Mouse (Mus musculus) lung, adult 18-20 months (tissue): ENCODE measurements around the gene Fhod1.

ENCODE experiments used
- DNase-seq, 2 experiments: peaks; one replicate each; pipeline ENCODE4 v3.0.0; 2022; ENCODE audit warnings: mixed read lengths in 2 of 2

The Fhod1 gene

GRCm38 (mm10) chr8:105315073-105315769, 32.5 kb downstream of the Fhod1 start:
- DNase-seq: peak in 1 of 2 experiments; percentile 44

- no peak for DNase-seq
These were observed 33.9 kb downstream of the Fhod1 start for GRCm38 (mm10) chr8:105313622-105314402.

GRCm38 (mm10) chr8:105312891-105313481, 34.8 kb downstream of the Fhod1 start:
- DNase-seq: no peak

- DNase-seq: no peak
These were observed 36.0 kb downstream of the Fhod1 start for GRCm38 (mm10) chr8:105311718-105312117.

- DNase-seq: no peak
These were observed 37.6 kb downstream of the Fhod1 start for GRCm38 (mm10) chr8:105310118-105310517.

DNA sequence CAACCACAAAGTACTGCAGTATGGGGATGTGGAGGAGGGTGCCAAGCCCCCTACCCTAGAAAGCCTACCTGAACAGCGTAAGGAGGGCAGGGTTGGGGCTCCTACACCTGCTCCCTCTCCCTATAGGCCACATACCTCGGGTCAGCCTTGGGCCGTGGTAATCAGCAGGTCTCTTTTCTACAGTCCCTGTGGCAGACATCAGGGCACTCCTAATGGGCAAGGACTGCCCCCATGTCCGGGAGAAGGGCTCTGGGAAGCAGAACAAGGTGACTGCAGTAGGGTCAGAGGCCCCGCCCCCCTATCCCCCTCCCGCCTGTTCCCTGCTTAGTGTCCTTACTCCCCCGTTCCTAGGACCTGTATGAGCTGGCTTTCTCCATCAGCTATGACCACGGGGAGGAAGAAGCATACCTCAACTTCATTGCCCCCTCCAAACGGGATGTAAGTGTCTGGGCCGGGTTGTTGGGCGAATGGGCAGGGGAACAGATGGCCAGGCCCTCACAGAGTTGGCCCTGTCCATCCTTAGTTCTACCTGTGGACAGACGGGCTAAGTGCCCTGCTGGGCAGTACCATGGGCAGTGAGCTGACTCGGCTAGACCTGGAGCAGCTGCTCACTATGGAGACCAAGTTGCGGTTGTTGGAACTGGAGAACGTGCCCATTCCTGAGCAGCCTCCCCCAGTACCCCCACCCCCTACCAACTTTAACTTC, 38.5 kb downstream of the Fhod1 start:
- no peak for DNase-seq

DNA sequence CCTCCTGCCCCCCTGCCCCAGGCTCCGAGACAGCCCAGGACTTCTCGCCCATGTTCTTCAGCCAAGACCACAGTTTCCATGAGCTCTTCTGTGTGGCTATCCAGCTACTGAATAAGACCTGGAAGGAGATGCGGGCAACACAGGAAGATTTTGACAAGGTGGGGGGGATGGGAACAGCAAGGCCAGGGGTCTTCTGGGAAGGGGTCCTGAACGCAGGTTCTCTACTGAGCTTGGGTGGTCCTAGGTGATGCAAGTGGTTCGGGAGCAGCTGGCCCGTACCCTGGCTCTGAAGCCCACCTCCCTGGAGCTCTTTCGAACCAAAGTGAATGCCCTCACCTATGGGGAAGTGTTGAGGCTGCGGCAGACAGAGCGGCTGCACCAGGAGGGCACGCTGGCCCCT, 39.3 kb downstream of the Fhod1 start:
- no peak for DNase-seq

- DNase-seq: no peak
These were observed 40.1 kb downstream of the Fhod1 start for GRCm38 (mm10) chr8:105307670-105308069.

DNA sequence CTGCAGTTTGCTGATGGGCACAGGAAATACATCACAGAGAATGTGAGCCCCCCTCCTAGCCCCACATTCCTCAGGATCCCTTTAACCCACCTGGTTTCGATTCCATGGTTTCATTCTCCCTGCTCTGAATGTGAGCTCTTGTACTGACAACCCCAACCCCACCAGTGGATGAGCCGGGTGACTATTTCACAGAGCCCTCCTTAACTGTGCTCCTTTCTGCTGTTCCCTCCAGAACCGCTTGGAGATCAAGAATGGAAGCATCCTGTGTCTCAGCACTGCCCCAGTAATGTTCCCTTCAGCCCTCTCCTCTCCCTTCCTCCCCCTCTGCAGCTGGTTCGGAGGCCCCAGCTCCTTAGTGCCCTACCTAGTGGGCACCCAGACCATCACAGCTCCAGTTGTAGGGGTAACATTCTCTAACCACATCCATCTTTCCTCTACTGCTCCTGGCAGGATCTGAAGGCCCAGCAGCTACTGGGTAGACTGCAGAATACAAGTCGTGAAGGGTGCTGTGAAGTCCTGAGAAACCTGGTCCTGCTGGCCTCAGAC, 41.5 kb downstream of the Fhod1 start:
- DNase-seq: no peak

DNA sequence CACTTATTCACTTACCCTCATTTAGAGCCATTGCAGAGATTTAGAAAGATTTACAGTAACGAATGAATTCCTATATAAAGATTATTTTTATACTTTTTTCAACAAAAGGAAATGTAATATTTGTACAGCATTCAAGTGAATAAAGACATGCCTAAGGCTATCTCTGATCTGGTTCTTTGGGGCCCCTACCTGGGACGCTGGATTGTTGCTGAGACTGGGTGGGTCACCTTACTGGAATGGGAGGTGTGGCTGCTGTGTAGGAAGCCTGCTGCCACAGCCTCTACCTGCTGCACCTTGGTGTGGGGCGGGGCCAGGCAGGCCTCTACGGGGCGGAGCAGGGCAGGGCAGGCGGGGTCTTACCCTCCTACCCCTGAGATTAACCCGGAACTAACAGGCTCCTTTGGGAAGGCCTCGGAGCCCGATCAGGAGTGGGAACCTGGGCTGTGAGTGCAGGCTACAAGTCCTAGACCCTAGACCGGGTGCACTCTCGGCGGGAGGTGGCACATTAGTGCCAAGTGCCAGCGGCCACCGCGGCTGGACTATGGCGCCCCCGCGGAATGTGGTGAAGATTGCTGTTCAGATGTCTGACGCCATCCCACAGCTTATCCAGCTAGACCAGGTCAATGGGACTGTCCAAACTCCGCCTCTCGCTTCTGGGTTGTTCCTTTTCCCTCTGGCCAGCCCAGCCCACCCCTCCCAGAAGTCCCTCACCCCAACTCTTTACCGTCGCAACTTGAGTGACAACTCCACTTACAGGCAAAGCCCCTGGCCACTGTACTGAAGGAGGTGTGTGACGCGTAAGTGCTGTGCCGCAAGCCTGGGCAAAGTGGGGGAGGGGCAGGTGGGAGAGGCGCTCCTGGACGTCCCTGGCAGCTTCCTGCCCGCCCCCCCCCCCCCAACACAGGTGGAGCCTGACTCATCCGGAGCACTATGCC, 42.3 kb downstream of the Fhod1 start, which contains the start of gene Elmo3:
Gene Elmo3 (plus strand): TSS at position 391 of the 935 bp plus-strand sequence.
- DNase-seq: peak; percentile 90 to 93

DNA sequence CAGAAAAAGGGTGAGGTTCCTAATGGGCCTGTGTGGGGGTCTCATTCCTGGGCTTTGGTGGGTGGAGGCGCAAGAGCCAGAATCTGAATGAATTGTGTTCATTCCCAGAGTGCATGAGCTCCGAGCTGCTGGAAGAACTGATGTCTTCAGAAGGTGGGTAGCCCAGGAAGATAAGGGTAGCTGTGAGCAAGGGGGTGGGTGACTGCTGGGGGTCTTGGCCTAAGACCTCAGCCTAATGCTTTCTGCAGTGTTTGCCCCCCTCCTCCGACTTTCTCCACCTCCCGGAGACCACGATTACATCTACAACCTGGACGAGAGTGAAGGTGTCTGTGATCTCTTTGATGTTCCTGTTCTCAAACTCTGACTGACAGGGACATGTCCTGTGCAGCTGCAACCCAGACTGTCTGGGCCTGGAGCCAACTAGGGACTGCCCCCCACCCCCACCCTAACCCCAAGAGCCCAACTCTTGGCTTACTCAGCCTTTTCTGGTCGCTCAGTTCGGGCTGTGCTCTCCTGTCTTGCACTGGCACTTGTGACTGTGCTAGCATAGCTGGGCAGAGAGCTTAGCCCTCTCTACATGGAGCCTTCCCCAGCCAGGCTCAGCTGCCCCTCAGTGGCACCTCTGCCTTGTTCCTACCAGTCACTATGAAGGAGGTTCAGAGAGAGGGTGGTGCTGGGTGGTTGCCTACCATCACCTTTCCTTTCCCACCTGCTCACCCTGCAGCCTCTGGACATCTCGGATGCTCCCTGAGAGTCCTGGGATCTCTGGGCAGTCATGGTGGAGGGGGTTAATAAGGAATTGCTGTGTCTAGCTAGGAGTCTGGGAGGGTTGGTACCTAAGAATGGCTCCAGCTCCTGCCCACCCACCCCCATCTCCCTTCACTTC, 43.2 kb downstream of the Fhod1 start:
- no peak for DNase-seq

- DNase-seq: peak in 1 of 2 experiments; percentile 34
These were observed 43.9 kb downstream of the Fhod1 start for GRCm38 (mm10) chr8:105303874-105304273.

GRCm38 (mm10) chr8:105303396-105303795, 44.4 kb downstream of the Fhod1 start:
- DNase-seq: no peak

- no peak for DNase-seq
These were observed 47.8 kb downstream of the Fhod1 start for GRCm38 (mm10) chr8:105299962-105300361.

DNA sequence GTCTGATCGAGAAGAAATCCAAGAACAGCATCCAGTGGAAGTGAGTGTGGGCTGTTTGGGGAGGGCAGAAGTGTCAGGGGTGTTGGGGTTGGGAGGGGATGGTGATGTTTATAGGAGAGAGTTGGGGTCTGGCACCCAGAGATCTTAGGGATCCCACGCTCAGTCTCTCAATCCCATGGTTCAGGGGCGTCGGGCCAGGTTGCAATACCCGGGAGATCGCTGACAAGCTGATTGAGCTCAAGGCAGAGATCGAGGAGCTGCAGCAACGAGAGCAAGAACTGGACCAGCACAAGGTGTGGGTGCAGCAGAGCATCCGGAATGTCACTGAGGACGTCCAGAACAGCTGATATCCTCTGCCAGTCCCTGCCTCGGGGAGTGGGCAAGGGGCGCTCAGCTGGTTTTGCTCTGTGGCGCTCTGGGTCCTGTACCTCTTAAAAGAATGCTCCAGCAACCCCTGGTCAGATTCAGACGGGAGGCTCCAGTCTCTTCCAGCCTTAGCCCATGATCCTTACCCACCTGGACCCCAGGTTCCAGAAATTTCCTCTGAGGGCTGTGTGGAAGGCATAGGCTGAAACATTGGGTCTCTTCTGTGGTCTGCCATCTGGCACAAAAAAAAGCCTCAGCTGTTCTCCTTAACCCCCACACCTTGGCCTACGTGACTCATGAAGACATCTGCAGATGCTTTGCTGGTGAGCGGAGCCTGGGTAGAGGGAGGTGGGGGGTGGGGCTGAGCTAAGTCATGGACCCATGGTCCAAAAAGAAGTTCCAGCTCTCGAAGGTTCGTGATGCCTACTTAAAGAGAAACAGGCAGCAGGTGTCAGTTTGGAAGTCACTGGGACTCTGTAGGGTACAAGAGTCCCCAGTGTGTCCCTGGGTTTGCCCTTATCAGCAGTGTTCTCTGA, 49.2 kb downstream of the Fhod1 start:
- no peak for DNase-seq

GRCm38 (mm10) chr8:105297511-105298192, 50.1 kb downstream of the Fhod1 start, which contains the start of gene E2f4:
Gene E2f4, plus strand, starts transcription at chr8:105297663.
- peak; percentile 93 to 95 for DNase-seq

DNA sequence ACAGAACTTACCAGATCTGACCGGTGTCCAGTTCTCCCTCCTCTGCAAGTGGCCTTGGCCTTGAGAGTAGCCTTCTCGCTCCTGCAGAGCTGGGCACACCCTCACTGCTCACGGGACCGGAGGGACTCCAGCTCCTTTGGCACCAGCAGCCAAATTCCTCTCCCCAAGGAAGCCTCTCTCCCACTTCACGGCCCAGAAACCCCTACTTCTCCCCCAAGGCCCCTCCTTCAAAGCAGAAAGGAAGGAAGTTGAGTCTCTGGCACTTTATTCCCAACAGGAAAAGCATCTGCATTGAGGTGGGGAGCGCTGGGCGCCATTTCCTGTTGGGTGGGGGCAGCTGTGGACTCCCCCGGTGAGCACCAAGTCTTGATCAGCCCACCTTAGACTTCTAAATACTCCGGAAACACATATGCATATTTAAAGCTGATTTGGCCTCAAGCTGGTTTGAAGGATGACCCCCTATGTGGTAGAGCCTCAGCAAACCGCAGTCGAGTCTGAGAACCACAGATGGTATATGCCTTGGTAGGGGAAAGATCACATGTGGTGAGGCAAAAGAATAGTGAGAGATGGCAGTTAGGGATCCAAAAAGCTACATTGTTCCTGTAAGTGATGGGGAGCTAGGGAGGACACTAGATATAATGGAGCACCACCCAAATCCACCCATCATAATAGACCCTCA, 51.7 kb downstream of the Fhod1 start, which contains the start of gene Exoc3l:
Gene Exoc3l (minus strand): TSS at position 207 of the 679 bp plus-strand sequence.
- DNase-seq: peak; percentile 40 to 45

GRCm38 (mm10) chr8:105295256-105295655, 52.5 kb downstream of the Fhod1 start:
- no peak for DNase-seq
